Mouse (Mus musculus) bone marrow macrophage, adult 2 months (primary cell): ENCODE measurements at regions not wholly inside any gene's neighbourhood (a gene's known extent, or its start where the extent isn't known, plus 50 kb on each side); places are given as distances from the start of the nearest gene placed in this dataset.

Source experiments
- H3K27ac ChIP-seq: 2 replicates; pipeline ENCODE4 v1.5.1; 2012; ENCODE audit warnings: low read depth, low read length; ENCODE audit not compliant: insufficient read depth
- H3K4me1 ChIP-seq: 2 replicates; pipeline ENCODE4 v1.6.1; 2012; ENCODE audit warnings: low read length; ENCODE audit not compliant: control insufficient read depth, insufficient read depth
- H3K4me3 ChIP-seq: 2 replicates; pipeline ENCODE4 v1.5.1; 2012; ENCODE audit warnings: mild to moderate bottlenecking, low read length, moderate library complexity; ENCODE audit not compliant: insufficient read depth
- CTCF ChIP-seq: IDR thresholded peaks from 2 replicates; pipeline ENCODE4 v1.5.1; 2012; ENCODE audit warnings: low read depth, mild to moderate bottlenecking, low read length, moderate library complexity
- POLR2A ChIP-seq: IDR thresholded peaks from 2 replicates; pipeline ENCODE4 v1.6.1; 2012; ENCODE audit warnings: mild to moderate bottlenecking, low read depth, low read length, borderline replicate concordance

DNA sequence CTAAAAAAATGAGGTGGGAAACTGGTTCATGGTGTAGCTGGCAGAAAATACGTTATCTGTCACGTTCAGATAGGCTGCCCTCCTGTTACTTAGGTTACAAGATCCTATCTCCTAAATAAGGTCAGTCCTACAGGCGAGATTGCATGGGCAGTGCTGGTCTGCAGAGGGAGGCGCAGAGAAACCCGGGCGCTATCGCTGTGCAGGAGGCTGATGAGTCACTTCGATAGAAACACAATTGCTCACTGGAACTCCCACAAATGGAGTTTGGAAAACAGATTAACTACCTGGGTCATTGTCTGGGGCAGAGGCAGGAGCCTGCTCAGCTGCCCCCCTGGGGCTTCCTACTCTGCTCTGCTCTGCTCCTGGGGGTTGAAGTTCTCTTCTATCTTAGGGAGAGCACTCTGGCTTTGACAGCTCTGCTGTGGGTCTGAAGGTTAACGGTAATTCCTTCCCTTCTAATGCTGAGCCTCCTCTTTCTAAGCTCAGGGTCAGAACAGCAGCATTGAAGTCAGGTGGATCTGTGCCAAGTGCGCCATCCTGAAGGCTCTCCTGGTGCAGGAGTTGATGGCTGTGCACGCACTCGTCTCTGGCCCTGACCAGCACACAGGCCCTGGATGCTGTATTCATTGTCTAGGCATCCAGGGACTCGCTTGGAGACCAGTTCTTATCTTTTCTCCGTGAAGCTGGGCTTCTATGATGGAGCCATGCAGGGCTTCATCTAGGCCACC, 349.9 kb upstream of the Myt1l start:
- TF ChIP-seq CTCF (no peak), POLR2A (no peak)
- no peak overlapping the region for H3K27ac ChIP-seq

DNA sequence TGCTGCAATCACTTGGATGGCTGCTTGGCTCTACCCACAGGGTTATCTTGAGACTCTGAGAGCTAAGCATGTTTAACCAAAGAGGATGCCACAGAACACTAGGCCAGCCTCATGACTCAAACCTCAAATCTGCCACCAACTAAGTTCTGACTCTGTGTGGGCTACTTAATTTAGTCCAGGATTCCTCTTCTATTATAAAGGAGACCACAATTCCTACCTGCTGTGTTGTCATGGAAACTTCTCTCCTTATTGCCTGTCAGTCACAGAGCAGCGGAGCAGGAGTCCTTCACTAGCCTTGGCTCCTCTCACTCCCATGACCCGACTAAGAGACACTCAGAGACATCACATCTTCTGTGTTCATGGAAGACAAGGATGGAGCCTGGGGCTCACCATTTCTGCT, 348.8 kb upstream of the Myt1l start:
- Histone ChIP-seq H3K4me3 (no peak overlapping the region), H3K27ac (no peak overlapping the region), H3K4me1 (no peaks in the 10 kb centered on the region)
- TF ChIP-seq POLR2A, result no peak
- no peak for TF ChIP-seq CTCF

More for the DNA sequence above, 349.9 kb upstream of the Myt1l start:
- H3K4me1 ChIP-seq, result no peaks in the 10 kb centered on the region
- H3K4me3 ChIP-seq, result no peak overlapping the region

DNA sequence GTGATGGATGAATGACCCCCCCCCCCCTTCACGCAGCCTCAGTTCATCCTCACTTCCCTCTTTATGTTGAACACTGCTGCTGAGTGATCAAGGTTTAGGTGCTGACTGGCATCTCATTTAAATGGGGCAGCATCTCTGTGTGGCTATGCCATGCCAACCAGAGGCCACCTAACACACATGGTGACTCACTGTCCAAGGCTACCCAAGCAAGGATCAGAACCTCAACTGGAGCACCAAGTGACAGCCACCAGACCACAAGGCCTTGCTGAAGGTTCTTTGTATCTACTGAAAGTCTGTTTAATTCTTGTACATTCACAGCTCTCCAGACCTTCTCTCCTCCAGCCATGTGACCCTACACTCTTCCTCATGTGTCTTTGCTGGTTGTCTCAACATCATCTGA, 347.6 kb upstream of the Myt1l start:
- no peak for TF ChIP-seq POLR2A
- TF ChIP-seq CTCF, result no peak

GRCm38 (mm10) chr12:29187619-29188018, 340.6 kb upstream of the Myt1l start:
- no peak overlapping the region for H3K27ac ChIP-seq
- H3K4me3 ChIP-seq, result no peak overlapping the region
- no peaks in the 10 kb centered on the region for H3K4me1 ChIP-seq
- no peak for TF ChIP-seq CTCF
- no peak for TF ChIP-seq POLR2A

More for the DNA sequence above, 347.6 kb upstream of the Myt1l start:
- no peaks in the 10 kb centered on the region for H3K4me1 ChIP-seq
- no peak overlapping the region for H3K4me3 ChIP-seq
- no peak overlapping the region for H3K27ac ChIP-seq

DNA sequence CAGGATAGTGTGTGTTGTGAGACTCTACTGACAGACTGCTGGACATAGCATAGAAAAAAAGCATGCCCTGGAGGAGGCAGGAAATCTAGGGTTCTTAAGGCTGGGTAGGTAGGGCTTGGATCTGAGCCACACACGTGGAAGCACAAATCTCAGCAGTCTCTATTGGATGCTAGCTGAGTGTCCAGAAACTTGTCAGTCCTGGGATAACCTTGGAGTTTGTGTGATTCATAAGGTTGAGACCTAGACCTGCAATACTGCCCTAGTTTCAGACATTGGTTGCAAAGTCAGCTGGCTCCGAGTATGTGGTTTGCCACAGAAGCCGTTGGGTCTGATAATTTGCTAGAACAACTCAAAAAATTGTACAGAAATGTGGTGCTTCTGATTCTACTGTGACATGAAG, 335.8 kb upstream of the Myt1l start:
- Histone ChIP-seq H3K4me3 (no peak overlapping the region), H3K4me1 (no peaks in the 10 kb centered on the region), H3K27ac (no peak overlapping the region)
- TF ChIP-seq CTCF (no peak), POLR2A (no peak)

- H3K27ac ChIP-seq, result no peak overlapping the region
- no peaks in the 10 kb centered on the region for H3K4me1 ChIP-seq
- no peak for TF ChIP-seq CTCF
- TF ChIP-seq POLR2A, result no peak
- H3K4me3 ChIP-seq, result no peak overlapping the region
These were observed 316.2 kb upstream of the Myt1l start for GRCm38 (mm10) chr12:29211946-29212345.

- Histone ChIP-seq H3K4me3 (no peak overlapping the region), H3K4me1 (no peaks in the 10 kb centered on the region), H3K27ac (no peak overlapping the region)
- TF ChIP-seq CTCF (no peak), POLR2A (no peak)
These were observed 314.6 kb upstream of the Myt1l start for GRCm38 (mm10) chr12:29213625-29214024.

- TF ChIP-seq CTCF (no peak), POLR2A (no peak)
- Histone ChIP-seq H3K4me3 (no peak overlapping the region), H3K4me1 (no peaks in the 10 kb centered on the region), H3K27ac (no peak overlapping the region)
These were observed 306.1 kb upstream of the Myt1l start for GRCm38 (mm10) chr12:29222099-29222498.

DNA sequence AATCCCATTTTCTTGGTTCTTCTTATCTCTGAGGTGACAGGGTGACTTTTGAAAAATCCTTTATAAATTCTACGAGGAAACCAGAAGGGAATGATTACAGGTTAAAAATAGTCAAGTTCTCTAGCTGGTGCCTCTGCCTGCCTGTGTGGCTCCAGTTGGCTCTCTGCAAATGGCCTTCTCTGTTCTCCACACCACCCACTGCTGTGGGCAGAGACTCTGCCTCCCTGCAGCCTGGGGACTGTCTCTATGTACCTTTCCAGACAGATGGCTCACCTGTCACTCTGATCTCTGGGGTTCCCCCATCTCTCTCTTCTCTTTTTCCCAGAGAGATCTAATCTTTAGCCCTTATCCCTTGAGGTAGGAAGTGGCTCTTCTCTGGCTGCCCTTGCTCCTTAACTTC, 302.2 kb upstream of the Myt1l start:
- TF ChIP-seq POLR2A (no peak), CTCF (no peak)

GRCm38 (mm10) chr12:29232492-29233447, 295.4 kb upstream of the Myt1l start:
- no peak overlapping the region for H3K4me3 ChIP-seq
- H3K4me1 ChIP-seq, result no peaks in the 10 kb centered on the region
- H3K27ac ChIP-seq, result no peak overlapping the region
- TF ChIP-seq POLR2A (no peak), CTCF (no peak)

More for the DNA sequence above, 302.2 kb upstream of the Myt1l start:
- no peak overlapping the region for H3K27ac ChIP-seq
- H3K4me3 ChIP-seq, result no peak overlapping the region
- no peaks in the 10 kb centered on the region for H3K4me1 ChIP-seq
